Mouse (Mus musculus): Measurements from ENCODE around the gene Snx13. TPM values are rescaled to one million over a fixed set of nuclear protein-coding genes. Genes with fewer than 3 reads are reported as not detected.

Gene Snx13
- total RNA-seq, 1 experiment, result 13.6 TPM

DNA sequence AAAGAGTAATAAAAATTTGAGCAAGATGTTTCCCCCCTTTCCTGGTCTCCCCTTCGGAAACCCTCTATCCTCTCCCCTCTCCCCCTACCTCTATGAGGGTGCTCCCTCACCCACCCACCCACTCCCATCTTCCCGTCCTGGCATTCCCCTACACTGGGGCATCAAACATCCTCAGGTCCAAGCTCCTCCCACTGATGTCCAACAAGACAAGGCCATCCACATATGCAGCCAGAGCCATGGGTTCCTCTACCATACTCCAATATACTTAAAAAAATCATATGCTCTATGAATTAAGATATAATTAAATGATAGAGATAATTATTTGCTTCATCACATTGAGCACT lies 145.4 kb downstream of the Snx13 start:
- no peak overlapping the region for H3K4me3 ChIP-seq (ENCODE audit: insufficient read depth in 1 of 2, low read depth in 1 of 2, low read length in 2 of 2, poor library complexity in 1 of 2, severe bottlenecking in 1 of 2)
- TF ChIP-seq ZNF384 (IDR thresholded peaks at IDR 0.05; ENCODE audit: low read depth, low read length), result no peak
- no peak for TF ChIP-seq ZC3H11A (IDR thresholded peaks at IDR 0.05; ENCODE audit: borderline replicate concordance, low read depth, low read length)
- TF ChIP-seq CHD2 (IDR thresholded peaks at IDR 0.05; ENCODE audit: low read depth, low read length), result no peak
- TF ChIP-seq MAFK (IDR thresholded peaks at IDR 0.05; ENCODE audit: insufficient read depth, low read depth, low read length), result no peak
- no peak for TF ChIP-seq HCFC1 (IDR thresholded peaks at IDR 0.05; ENCODE audit: borderline replicate concordance, insufficient read depth, low read length)
- H3K9me3 ChIP-seq (ENCODE audit: control insufficient read depth, insufficient read depth, low read depth, low read length), result no peaks in the 10 kb centered on the region
- no peaks in the 10 kb centered on the region for H3K36me3 ChIP-seq (ENCODE audit: control insufficient read depth, insufficient read depth, low read length, poor library complexity, severe bottlenecking)
- H3K4me1 ChIP-seq (ENCODE audit: control insufficient read depth in 2 of 2, insufficient read depth in 2 of 2, low read length in 2 of 2, poor library complexity in 1 of 2), result no peaks in the 10 kb centered on the region
- no peak overlapping the region for H3K9ac ChIP-seq (ENCODE audit: insufficient read depth, low read depth, low read length, poor library complexity, severe bottlenecking)
- no peak for DNase-seq (ENCODE audit: low read depth, low spot score)
- in situ Hi-C loops (cut with MboI; ENCODE audit: low sequenced_read_pairs in 2 of 2, unreplicated experiment in 2 of 2), result loop anchor here (25.0 kb wide), 1 partner anchor 530 kb away; no protein-coding TSS in a partner anchor
- H3K27ac ChIP-seq (ENCODE audit: insufficient read depth, low read depth, low read length, poor library complexity, severe bottlenecking), result no peak overlapping the region

Other genes with a start within 250 kb of the Snx13 start
- 0.58 and 0.69 TPM in 2 replicates for gene Hdac9, start 130.1 kb upstream of the Snx13 start, total RNA-seq (2012; rRNA removed)
- not detected in 2 replicates for gene Prps1l1, start 62.4 kb upstream of the Snx13 start, total RNA-seq (2012; rRNA removed)